Mouse (Mus musculus): ENCODE measurements around the gene Pgf.

- TF ChIP-seq CTCF (conservative IDR thresholded peaks at IDR 0.05; ENCODE audit: low read length) (no peak), POU5F1 (IDR thresholded peaks at IDR 0.05; ENCODE audit: borderline replicate concordance, low read length) (no peak)
Measured at GRCm38 (mm10) chr12:85153011-85153410, 24.6 kb downstream of the Pgf start.

Data from E14TG2a.4 (cell line).